Mouse (Mus musculus) lung, embryonic 14.5 days (tissue): ENCODE results near the gene Necab3. TPM values are rescaled to one million over a fixed set of nuclear protein-coding genes. Genes with fewer than 3 reads are reported as not detected.

Experiments used
- ATAC-seq: fragments of 200-750 bp; cut with Nextera tagmentation; 2 replicates; pipeline ENCODE4 v1.8.0; 2017; ENCODE audit warnings: mild to moderate bottlenecking, moderate TSS enrichment, moderate library complexity; ENCODE audit not compliant: insufficient read depth
- DNase-seq: peaks from one replicate; pipeline ENCODE4 v3.0.0-alpha.2; 2015
- H3K27ac ChIP-seq: fragments of 300-500 bp; sonication (generic); 2 replicates; pipeline ENCODE4 v1.5.1; 2014; ENCODE audit warnings: low read depth, mild to moderate bottlenecking, moderate library complexity
- H3K27me3 ChIP-seq: fragments of 300-500 bp; sonication (generic); 2 replicates; pipeline ENCODE4 v1.6.1; 2014; ENCODE audit warnings: low read length, control low read depth; ENCODE audit not compliant: insufficient read depth
- H3K36me3 ChIP-seq: fragments of 300-500 bp; sonication (generic); 2 replicates; pipeline ENCODE4 v1.6.1; 2014; ENCODE audit warnings: control low read depth; ENCODE audit not compliant: insufficient read depth
- H3K4me1 ChIP-seq: fragments of 300-500 bp; sonication (generic); 2 replicates; pipeline ENCODE4 v1.6.1; 2014; ENCODE audit warnings: antibody characterized with exemption, control low read depth; ENCODE audit not compliant: insufficient read depth
- H3K4me2 ChIP-seq: fragments of 300-500 bp; sonication (generic); 2 replicates; pipeline ENCODE4 v1.6.1; 2014; ENCODE audit warnings: mild to moderate bottlenecking
- H3K4me3 ChIP-seq: fragments of 300-500 bp; sonication (generic); 2 replicates; pipeline ENCODE4 v1.5.1; 2014; ENCODE audit warnings: low read depth, low read length
- H3K9ac ChIP-seq: fragments of 300-500 bp; sonication (generic); 2 replicates; pipeline ENCODE4 v1.6.1; 2014
- H3K9me3 ChIP-seq: fragments of 300-500 bp; sonication (generic); 2 replicates; pipeline ENCODE4 v1.6.1; 2016; ENCODE audit warnings: low read depth, low read length, control low read depth
- CTCF ChIP-seq: IDR thresholded peaks from 2 replicates; pipeline ENCODE4 v1.5.1; 2016; ENCODE audit warnings: antibody characterized with exemption, low read depth
- WGBS: fragments of 180-500 bp; shearing (Covaris S2); extraction: QIAGEN DNeasy Blood & Tissue Kit; methylation state at CpG from one replicate; pipeline ENCODE4 v1.1.7; 2014; 5-methylcytosine and 5-hydroxymethylcytosine counted together
- polyA plus RNA-seq: library from polyadenylated mRNA; unstranded; fragments of >200 nt; fragmentation: Nextera tagmentation; extraction: Ambion mirVana; gene quantifications from 2 replicates; pipeline ENCODE4 v1.2.1, GENCODE M21; 2014

The Necab3 gene
- polyA plus RNA-seq, 1 experiment from 2014 or later: 2.6 TPM

DNA sequence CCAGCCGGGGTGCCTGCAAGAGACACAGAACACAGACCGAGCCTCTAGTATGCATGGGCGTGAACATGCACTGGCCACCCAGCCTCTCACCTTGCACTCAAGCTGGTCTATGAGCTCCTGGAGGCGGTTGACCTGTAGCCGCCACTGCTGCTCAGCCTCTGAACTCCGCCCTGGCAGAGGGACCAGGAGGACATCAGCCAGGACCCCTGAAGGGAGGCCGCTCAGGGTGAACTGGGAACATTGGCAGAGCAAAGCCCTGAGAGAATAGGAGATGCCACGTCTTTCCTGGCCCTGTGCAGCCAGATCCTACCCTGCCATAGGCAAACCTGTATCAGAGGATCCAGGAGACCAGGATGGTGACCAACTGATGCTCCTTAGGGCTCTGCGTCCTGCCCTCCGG is 12.0 kb downstream of the Necab3 start, which contains the start of gene 1700003F12Rik:
Gene 1700003F12Rik, plus strand, starts transcription at position 375 of the 400 bp plus-strand sequence.
- WGBS: 91% methylated on average over 10 of the region's 10 CpGs
- 0 out of 2 replicates have a peak, but pooled peaks cover 3% of the 10 kb centered on the region for H3K36me3 ChIP-seq
- H3K4me2 ChIP-seq: no peak within 1 kb of the TSS

DNA sequence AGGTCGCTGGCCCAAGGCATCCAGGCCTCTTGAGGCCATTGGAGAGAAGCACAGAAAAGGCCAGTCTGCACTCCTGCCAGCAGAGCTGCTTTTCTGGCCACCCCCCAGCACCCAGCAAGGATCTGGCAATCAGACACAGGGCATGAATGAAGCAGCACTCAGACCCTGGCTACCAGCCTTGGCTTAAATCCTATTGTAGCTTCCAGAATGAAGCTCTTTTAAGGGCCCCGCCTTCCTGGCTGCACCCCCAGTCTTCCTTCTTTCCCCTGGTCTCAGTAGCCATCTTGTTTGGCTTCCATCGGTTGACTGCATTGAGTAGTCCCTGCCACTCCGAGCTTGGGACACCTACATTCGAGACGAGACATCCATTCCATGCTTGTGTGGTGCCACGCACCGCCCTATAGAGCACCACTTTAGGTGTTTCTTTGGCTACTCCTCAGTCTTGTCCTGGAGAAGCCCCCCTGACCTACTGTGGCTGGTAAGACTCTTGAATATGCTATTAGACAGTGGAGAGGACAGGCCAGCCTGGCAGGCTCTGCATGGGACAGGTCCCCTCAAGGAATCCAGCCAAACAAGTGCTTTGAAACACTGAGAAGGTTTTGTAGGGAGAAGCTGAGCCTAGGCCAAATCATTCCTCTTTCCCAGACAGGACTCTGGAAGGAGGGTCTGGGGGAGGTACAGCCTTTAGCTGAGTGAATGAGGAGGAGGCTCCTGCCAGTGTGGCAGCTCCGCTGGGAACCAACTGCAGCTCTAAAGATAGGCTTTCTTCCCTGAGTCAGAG is 14.9 kb downstream of the Necab3 start:
- no peak overlapping the region for H3K4me3 ChIP-seq
- H3K4me1 ChIP-seq: no peaks in the 10 kb centered on the region
- no peaks in the 10 kb centered on the region for H3K27me3 ChIP-seq
- no peak for DNase-seq
- no peak overlapping the region for H3K4me2 ChIP-seq
- no peak overlapping the region for H3K9ac ChIP-seq
- H3K27ac ChIP-seq: no peak overlapping the region
- H3K36me3 ChIP-seq: 0 out of 2 replicates have a peak, but pooled peaks cover 3% of the 10 kb centered on the region
- no peaks in the 10 kb centered on the region for H3K9me3 ChIP-seq
- ATAC-seq: no peak
- TF ChIP-seq CTCF: no peak
- 83% methylated on average over 9 of the region's 9 CpGs for WGBS

More for the DNA sequence above, 12.0 kb downstream of the Necab3 start, which contains the start of gene 1700003F12Rik:
- H3K27me3 ChIP-seq: peaks cover 20% of the 10 kb centered on the region
- no peak within 1 kb of the TSS for H3K4me3 ChIP-seq
- DNase-seq (no peak), ATAC-seq (no peak)
- H3K4me1 ChIP-seq: peaks cover 11% of the 10 kb centered on the region
- TF ChIP-seq CTCF: no peak
- no peaks in the 10 kb centered on the region for H3K9me3 ChIP-seq
- no peak within 1 kb of the TSS for H3K27ac ChIP-seq
- H3K9ac ChIP-seq: no peak within 1 kb of the TSS

DNA sequence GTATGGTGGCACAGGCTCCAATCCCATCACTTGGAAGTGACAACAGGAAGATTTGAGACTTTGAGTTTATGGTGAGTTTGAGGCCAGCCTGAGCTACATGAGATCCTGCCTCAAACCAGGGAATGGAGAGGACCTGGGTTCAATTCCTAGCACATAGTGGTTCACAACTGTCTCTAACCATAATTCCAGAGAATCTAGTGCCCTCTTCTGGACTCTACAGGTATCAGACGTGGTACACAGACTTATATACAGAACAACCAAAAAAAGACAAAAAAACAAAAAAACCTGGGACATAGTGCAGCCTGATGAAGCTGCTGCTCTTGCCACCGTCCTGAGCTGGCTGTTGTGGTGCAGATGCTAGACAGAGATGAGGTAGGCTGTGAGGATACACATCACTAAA is 17.1 kb downstream of the Necab3 start:
- H3K36me3 ChIP-seq: peaks cover 11% of the 10 kb centered on the region; the same call in 1 of the 2 replicates
- H3K4me1 ChIP-seq: no peaks in the 10 kb centered on the region
- H3K4me2 ChIP-seq: no peak overlapping the region
- ATAC-seq: no peak
- H3K9ac ChIP-seq: no peak overlapping the region
- no peak for DNase-seq
- no peaks in the 10 kb centered on the region for H3K9me3 ChIP-seq
- 82% methylated on average over 2 of the region's 2 CpGs for WGBS
- H3K4me3 ChIP-seq: no peak overlapping the region
- H3K27me3 ChIP-seq: no peaks in the 10 kb centered on the region
- peak; percentile 20; the same call in 1 of the 2 replicates for TF ChIP-seq CTCF
- no peak overlapping the region for H3K27ac ChIP-seq

DNA sequence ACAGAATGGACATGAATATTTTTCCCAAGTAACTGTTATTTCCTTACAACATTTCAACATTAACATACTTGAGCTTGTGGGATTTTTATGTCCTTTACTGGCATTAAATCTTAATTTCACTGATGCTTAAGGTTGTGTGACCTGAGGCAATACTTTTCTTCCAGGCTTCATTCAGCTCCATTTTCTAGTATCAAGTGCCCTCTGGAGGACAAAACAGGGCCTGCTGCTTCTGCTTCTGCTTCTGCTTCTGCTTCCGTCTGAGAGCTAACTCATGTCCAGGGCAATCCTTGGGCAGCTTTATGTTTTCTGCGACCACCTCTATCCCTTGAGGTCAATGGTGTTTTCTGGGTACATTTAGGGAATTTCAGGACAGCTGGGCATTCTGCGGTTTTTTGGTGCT is 19.0 kb downstream of the Necab3 start:
- Histone ChIP-seq H3K27ac (no peak overlapping the region), H3K4me2 (no peak overlapping the region), H3K4me3 (no peak overlapping the region), H3K9me3 (no peaks in the 10 kb centered on the region), H3K4me1 (no peaks in the 10 kb centered on the region), H3K27me3 (no peaks in the 10 kb centered on the region), H3K36me3 (peaks cover 25% of the 10 kb centered on the region), H3K9ac (no peak overlapping the region)
- ATAC-seq (no peak), DNase-seq (peak; percentile 72)
- peak; percentile 70 for TF ChIP-seq CTCF
- WGBS: 78% methylated on average over 3 of the region's 3 CpGs

DNA sequence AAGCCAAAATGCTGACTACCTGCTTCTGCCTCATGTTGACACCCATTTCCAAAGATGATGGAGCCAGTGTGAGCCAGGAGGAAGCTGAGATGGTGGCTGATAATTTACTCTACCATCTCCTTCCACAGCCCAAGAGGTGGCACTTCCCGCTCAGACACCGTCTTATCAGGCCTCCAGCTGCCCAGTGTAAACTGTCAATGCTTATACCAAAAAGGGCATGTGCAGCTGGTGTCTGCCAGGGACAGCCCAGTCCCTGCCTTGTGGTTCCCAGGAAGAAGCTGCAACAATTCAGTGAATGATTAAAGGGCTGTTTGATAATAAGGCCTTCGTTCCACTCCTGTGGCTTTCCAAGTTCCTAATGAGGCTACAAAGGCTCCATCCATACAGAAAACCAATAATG is 20.0 kb downstream of the Necab3 start:
- 27% methylated on average over 3 of the region's 3 CpGs for WGBS
- peak; percentile 10; the same call in 1 of the 2 replicates for ATAC-seq
- Histone ChIP-seq H3K4me1 (no peaks in the 10 kb centered on the region), H3K4me3 (no peak overlapping the region), H3K27me3 (no peaks in the 10 kb centered on the region), H3K27ac (no peak overlapping the region), H3K9me3 (no peaks in the 10 kb centered on the region), H3K4me2 (no peak overlapping the region), H3K9ac (no peak overlapping the region; the same call in 1 of the 2 replicates), H3K36me3 (peaks cover 28% of the 10 kb centered on the region)
- no peak for TF ChIP-seq CTCF
- DNase-seq: peak; percentile 34

DNA sequence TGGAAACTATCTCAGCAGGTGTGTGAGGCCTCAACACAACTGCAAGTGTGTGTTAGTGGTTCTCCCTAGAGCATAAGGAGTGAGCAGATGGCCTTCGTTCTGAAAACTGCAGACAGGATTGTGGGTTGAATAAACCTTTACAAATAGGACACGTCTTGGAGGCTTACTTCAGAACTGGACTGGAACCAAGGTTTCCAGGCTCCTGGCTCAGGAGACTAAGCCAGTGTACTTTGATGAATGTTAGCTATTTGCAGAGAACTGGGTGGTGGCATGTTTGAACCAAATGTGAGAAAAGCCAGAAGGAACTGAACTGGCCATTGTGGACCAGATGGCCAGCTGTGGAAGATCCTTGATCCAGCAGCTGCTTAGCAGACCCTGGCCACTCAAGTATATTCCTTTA is 20.4 kb downstream of the Necab3 start:
- TF ChIP-seq CTCF: no peak
- ATAC-seq: peak; percentile 26; the same call in 1 of the 2 replicates
- Histone ChIP-seq H3K4me2 (no peak overlapping the region), H3K4me1 (no peaks in the 10 kb centered on the region), H3K36me3 (peaks cover 28% of the 10 kb centered on the region), H3K27ac (no peak overlapping the region), H3K4me3 (no peak overlapping the region), H3K9me3 (no peaks in the 10 kb centered on the region), H3K27me3 (no peaks in the 10 kb centered on the region), H3K9ac (no peak overlapping the region; the same call in 1 of the 2 replicates)
- WGBS: 40% methylated on average over 2 of the region's 2 CpGs
- DNase-seq: peak; percentile 31

DNA sequence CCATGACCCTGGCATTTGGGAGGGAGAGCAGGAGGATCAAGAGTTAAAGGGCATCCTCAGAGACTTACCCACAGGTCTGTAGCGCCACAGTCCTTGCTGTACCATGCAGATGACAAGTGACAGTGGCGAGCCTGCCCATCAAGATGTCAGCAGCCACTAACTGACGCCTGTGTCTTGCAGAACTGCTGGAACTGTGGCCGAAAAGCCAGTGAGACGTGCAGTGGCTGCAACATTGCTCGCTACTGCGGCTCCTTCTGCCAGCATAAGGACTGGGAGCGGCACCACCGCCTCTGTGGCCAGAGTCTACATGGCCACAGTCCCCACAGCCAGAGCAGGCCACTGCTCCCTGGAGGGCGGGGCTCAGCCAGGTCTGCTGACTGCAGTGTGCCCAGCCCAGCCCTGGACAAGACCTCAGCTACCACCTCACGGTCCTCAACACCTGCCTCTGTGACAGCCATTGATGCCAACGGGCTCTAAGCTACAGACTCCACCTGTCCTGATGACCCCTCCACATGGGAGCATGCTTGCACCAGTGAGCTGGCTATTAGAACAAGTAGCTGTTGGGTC is 23.9 kb downstream of the Necab3 start:
- no peak for TF ChIP-seq CTCF
- Histone ChIP-seq H3K27ac (no peak overlapping the region), H3K36me3 (peaks cover 48% of the 10 kb centered on the region), H3K9me3 (no peaks in the 10 kb centered on the region), H3K9ac (no peak overlapping the region), H3K4me1 (no peaks in the 10 kb centered on the region), H3K4me2 (no peak overlapping the region), H3K4me3 (no peak overlapping the region), H3K27me3 (no peaks in the 10 kb centered on the region)
- ATAC-seq (no peak), DNase-seq (no peak)
- 85% methylated on average over 12 of the region's 12 CpGs for WGBS
